Mouse (Mus musculus): ENCODE data around the gene Gm49416. TPM values are rescaled to one million over a fixed set of nuclear protein-coding genes. Genes with fewer than 3 reads are reported as not detected.

Gm49416 gene
- polyA plus RNA-seq, 1 experiment, result not detected

DNA sequence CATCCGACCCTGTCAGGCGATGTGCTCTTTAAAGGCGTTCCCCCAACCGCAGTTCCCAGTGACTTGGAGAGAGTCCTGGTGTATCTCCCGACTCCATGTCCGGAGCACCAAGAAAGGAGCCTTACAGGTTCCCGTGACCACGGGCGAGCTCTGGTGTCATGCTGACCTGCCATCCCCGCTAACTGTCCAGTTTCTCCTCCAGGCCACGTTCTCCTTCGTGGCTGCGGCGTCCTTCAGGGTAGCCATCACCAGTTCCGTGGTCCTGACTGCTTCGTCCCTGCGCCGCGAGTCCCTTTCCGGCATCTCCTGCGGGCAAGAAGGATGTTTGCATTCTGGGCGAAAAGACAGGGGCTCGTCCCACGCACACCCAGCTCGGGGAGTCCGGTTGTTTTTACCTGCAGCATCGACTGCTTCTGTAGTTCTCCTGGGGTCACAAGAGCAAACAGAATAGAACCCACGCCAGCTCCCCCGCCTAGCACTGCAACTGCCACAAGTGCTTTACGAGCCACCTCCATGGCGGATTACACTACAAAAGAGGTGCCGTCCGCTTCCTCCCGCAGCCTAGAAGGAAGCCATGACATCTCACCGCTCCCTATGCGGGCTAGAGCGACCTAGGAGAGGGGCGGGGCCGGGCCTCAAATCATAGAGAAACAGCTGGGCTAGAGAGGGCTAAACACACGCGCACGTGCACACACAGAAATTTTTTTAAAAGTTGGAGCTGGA is 8.3 kb upstream of the Gm49416 start, which contains the start of gene Uqcc3:
Gene Uqcc3 (minus strand): TSS at position 613 of the 723 bp plus-strand sequence.
- H3K4me1 ChIP-seq (ENCODE audit: control insufficient read depth, insufficient read depth, low read length), result no peaks in the 10 kb centered on the region; the same call in 1 of the 2 replicates
- peak; percentile 95 for DNase-seq

DNA sequence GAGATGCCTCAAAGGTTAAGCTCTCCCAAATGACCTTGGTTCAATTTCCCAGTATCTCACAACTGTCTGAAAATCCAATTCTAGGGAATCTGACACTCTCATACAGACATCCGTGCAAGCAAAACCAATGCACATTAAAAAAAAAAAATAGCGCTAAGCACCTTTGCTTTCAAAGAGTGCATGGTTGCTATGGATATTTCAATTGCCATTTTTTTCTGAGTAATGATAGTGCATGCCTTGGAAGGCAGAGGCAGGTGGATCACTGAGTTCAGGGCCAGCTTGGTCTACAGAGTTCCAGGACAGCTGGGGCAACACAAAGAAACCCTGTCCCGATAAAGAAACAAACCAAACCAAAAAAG is 7.7 kb upstream of the Gm49416 start:
- no peaks in the 10 kb centered on the region; the same call in 1 of the 2 replicates for H3K4me1 ChIP-seq (ENCODE audit: control insufficient read depth, insufficient read depth, low read length)
- H3K4me3 ChIP-seq (ENCODE audit: insufficient read depth, low read depth, low read length), result peak overlapping the region; percentile 97
- 14% methylated on average over 3 of the region's 3 CpGs for WGBS
- H3K36me3 ChIP-seq (ENCODE audit: control insufficient read depth, insufficient read depth, low read length), result no peaks in the 10 kb centered on the region
- H3K27me3 ChIP-seq (replicated peaks; ENCODE audit: control insufficient read depth, insufficient read depth, low read length), result no peaks in the 10 kb centered on the region
- no peak overlapping the region for H3K27ac ChIP-seq (ENCODE audit: insufficient read depth, low read depth, low read length)
- DNase-seq, result no peak
- TF ChIP-seq CTCF (conservative IDR thresholded peaks at IDR 0.05; ENCODE audit: insufficient read depth, insufficient read length, low read depth, low read length) (no peak), POLR2A (IDR thresholded peaks at IDR 0.05; ENCODE audit: low read depth, low read length) (no peak)

More for the DNA sequence above, 8.3 kb upstream of the Gm49416 start, which contains the start of gene Uqcc3:
- WGBS, result under 1% methylated on average over 42 of the region's 42 CpGs
- no peaks in the 10 kb centered on the region; the same call in 1 of the 2 replicates for H3K36me3 ChIP-seq (ENCODE audit: control insufficient read depth, insufficient read depth, low read length)
- peak within 1 kb of the TSS; percentile 80 for H3K27ac ChIP-seq (ENCODE audit: insufficient read depth, low read depth, low read length)
- peak within 1 kb of the TSS; percentile 97 for H3K4me3 ChIP-seq (ENCODE audit: insufficient read depth, low read depth, low read length)
- no peak for TF ChIP-seq CTCF (conservative IDR thresholded peaks at IDR 0.05; ENCODE audit: insufficient read depth, insufficient read length, low read depth, low read length)
- peak; percentile 27 for TF ChIP-seq POLR2A (IDR thresholded peaks at IDR 0.05; ENCODE audit: low read depth, low read length)
- no peaks in the 10 kb centered on the region for H3K27me3 ChIP-seq (replicated peaks; ENCODE audit: control insufficient read depth, insufficient read depth, low read length)

DNA sequence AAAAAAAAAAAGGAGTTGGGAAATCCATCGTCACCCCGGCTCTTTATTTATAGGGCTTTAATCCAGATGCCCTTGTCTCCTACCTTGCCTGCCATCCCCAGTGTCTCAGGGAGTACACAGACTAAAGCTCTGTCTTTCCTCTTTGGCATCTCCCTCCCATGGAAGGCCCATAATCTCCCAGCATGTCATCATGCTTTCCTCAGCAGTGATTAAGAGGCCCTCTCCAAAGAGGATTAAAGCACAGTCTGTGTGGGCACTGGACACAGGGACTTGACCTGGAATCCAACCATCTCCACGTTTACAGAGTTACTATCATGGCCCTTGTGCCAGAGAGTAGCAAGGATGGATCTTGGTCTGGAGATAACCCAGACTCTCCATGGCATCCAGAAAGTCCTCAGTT is 5.1 kb upstream of the Gm49416 start, which contains the start of the genes Lbhd1 and Gm49403:
Gene Lbhd1 (plus strand): TSS at position 117 of the 400 bp plus-strand sequence.
Gene Gm49403 (plus strand): TSS at position 315 of the 400 bp plus-strand sequence.
- H3K27me3 ChIP-seq (replicated peaks; ENCODE audit: control insufficient read depth, insufficient read depth, low read length), result no peaks in the 10 kb centered on the region
- 80% methylated on average over 3 of the region's 3 CpGs for WGBS

GRCm38 (mm10) chr19:8886916-8887584 is 1.7 kb upstream of the Gm49416 start:
- WGBS, result 52% methylated on average over 1 of the region's 1 CpGs
- Histone ChIP-seq H3K36me3 (ENCODE audit: control insufficient read depth, insufficient read depth, low read length) (peaks cover 3% of the 10 kb centered on the region; the same call in 1 of the 2 replicates), H3K4me1 (ENCODE audit: control insufficient read depth, insufficient read depth, low read length) (peaks cover 4% of the 10 kb centered on the region; the same call in 1 of the 2 replicates), H3K27ac (ENCODE audit: insufficient read depth, low read depth, low read length) (no peak overlapping the region), H3K27me3 (replicated peaks; ENCODE audit: control insufficient read depth, insufficient read depth, low read length) (no peaks in the 10 kb centered on the region), H3K4me3 (ENCODE audit: insufficient read depth, low read depth, low read length) (no peak overlapping the region)
- TF ChIP-seq CTCF (conservative IDR thresholded peaks at IDR 0.05; ENCODE audit: insufficient read depth, insufficient read length, low read depth, low read length) (no peak), POLR2A (IDR thresholded peaks at IDR 0.05; ENCODE audit: low read depth, low read length) (no peak)
- no peak for DNase-seq

More for the DNA sequence above, 5.1 kb upstream of the Gm49416 start, which contains the start of the genes Lbhd1 and Gm49403:
- Histone ChIP-seq H3K27ac (ENCODE audit: insufficient read depth, low read depth, low read length) (no peak within 1 kb of the TSS), H3K4me1 (ENCODE audit: control insufficient read depth, insufficient read depth, low read length) (peaks cover 4% of the 10 kb centered on the region), H3K4me3 (ENCODE audit: insufficient read depth, low read depth, low read length) (no peak within 1 kb of the TSS), H3K36me3 (ENCODE audit: control insufficient read depth, insufficient read depth, low read length) (no peaks in the 10 kb centered on the region)
- DNase-seq, result no peak
- TF ChIP-seq POLR2A (IDR thresholded peaks at IDR 0.05; ENCODE audit: low read depth, low read length) (no peak), CTCF (conservative IDR thresholded peaks at IDR 0.05; ENCODE audit: insufficient read depth, insufficient read length, low read depth, low read length) (no peak)

GRCm38 (mm10) chr19:8887585-8888463 is 902 bp upstream of the Gm49416 start:
- Histone ChIP-seq H3K36me3 (ENCODE audit: control insufficient read depth, insufficient read depth, low read length) (peaks cover 3% of the 10 kb centered on the region; the same call in 1 of the 2 replicates), H3K27ac (ENCODE audit: insufficient read depth, low read depth, low read length) (peak overlapping the region; percentile 47), H3K4me1 (ENCODE audit: control insufficient read depth, insufficient read depth, low read length) (peaks cover 4% of the 10 kb centered on the region; the same call in 1 of the 2 replicates), H3K27me3 (replicated peaks; ENCODE audit: control insufficient read depth, insufficient read depth, low read length) (no peaks in the 10 kb centered on the region), H3K4me3 (ENCODE audit: insufficient read depth, low read depth, low read length) (peak overlapping the region; percentile 75)
- 27% methylated on average over 19 of the region's 19 CpGs for WGBS
- TF ChIP-seq POLR2A (IDR thresholded peaks at IDR 0.05; ENCODE audit: low read depth, low read length) (no peak), CTCF (conservative IDR thresholded peaks at IDR 0.05; ENCODE audit: insufficient read depth, insufficient read length, low read depth, low read length) (no peak)
- DNase-seq, result no peak

Data from kidney, adult 2 months (tissue).